Mouse (Mus musculus) liver, embryonic 13.5 days (tissue): Measurements from ENCODE around the gene Trpv4. TPM values are rescaled to one million over a fixed set of nuclear protein-coding genes. Genes with fewer than 3 reads are reported as not detected.
A peak's percentile ranks its signal among the peaks of the same experiment; 100 is the strongest.

Experiments used
- ATAC-seq: fragments of 200-750 bp; cut with Nextera tagmentation; 2 replicates; pipeline ENCODE4 v1.8.0; 2017; ENCODE audit warnings: low read depth, mild to moderate bottlenecking, moderate number of reproducible peaks, moderate library complexity
- DNase-seq: peaks from one replicate; pipeline ENCODE4 v3.0.0; 2022
- H3K27ac ChIP-seq: fragments of 300-500 bp; sonication (generic); 2 replicates; pipeline ENCODE4 v1.5.1; 2015; ENCODE audit warnings: moderate library complexity, mild to moderate bottlenecking, inconsistent platforms
- H3K27me3 ChIP-seq: fragments of 300-500 bp; sonication (generic); 2 replicates; pipeline ENCODE4 v1.6.1; 2015; ENCODE audit warnings: mild to moderate bottlenecking, inconsistent platforms
- H3K36me3 ChIP-seq: fragments of 300-500 bp; sonication (generic); 2 replicates; pipeline ENCODE4 v1.6.1; 2015; ENCODE audit warnings: mild to moderate bottlenecking, inconsistent platforms
- H3K4me1 ChIP-seq: fragments of 300-500 bp; sonication (generic); replicated peaks from 2 replicates; pipeline ENCODE4 v1.6.1; 2015; ENCODE audit warnings: inconsistent platforms
- H3K4me2 ChIP-seq: fragments of 300-500 bp; sonication (generic); 2 replicates; pipeline ENCODE4 v1.6.1; 2015; ENCODE audit warnings: inconsistent platforms, mild to moderate bottlenecking, moderate library complexity
- H3K4me3 ChIP-seq: fragments of 300-500 bp; sonication (generic); replicated peaks from 2 replicates; pipeline ENCODE4 v1.5.1; 2015; ENCODE audit warnings: mild to moderate bottlenecking, inconsistent platforms
- H3K9ac ChIP-seq: fragments of 300-500 bp; sonication (generic); 2 replicates; pipeline ENCODE4 v1.6.1; 2015; ENCODE audit warnings: mild to moderate bottlenecking, inconsistent platforms
- H3K9me3 ChIP-seq: fragments of 300-500 bp; sonication (generic); replicated peaks from 2 replicates; pipeline ENCODE4 v1.6.1; 2016; ENCODE audit warnings: inconsistent platforms
- WGBS: fragments of 180-500 bp; shearing (Covaris S2); methylation state at CpG from one replicate; pipeline ENCODE4 v1.1.7; 2015; ENCODE audit not compliant: insufficient replicate concordance; 5-methylcytosine and 5-hydroxymethylcytosine counted together
- polyA plus RNA-seq: library from polyadenylated mRNA; unstranded; fragments of >200 nt; fragmentation: Nextera tagmentation; extraction: Ambion mirVana; gene quantifications from 2 replicates; pipeline ENCODE4 v1.2.1, GENCODE M21; 2015

Trpv4 gene
- polyA plus RNA-seq, 1 experiment from 2014 or later = 0.17 TPM

DNA sequence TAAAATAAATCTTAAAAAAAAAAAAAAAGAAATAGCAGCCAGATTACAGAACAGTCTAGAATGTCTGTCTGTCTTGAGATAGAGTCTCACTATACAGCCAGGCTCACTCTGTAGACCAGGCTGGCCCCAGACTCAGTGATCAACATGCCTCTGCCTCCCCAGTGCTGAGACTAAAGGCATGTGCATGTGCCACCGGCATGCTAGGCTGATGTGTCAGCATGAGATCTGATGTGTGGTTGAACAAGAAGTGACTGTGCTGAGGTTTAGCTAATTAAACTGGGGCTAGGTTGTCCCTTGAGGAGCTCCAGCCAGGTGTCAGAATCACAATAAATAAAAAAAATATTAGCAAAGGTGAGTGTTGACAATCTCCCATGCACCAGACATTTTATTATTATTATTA, 8.4 kb upstream of the Trpv4 start:
- no peaks in the 10 kb centered on the region for H3K9me3 ChIP-seq
- WGBS = 55% methylated on average over 1 of the region's 1 CpGs
- DNase-seq (no peak), ATAC-seq (no peak)
- H3K4me1 ChIP-seq = peaks cover 13% of the 10 kb centered on the region
- peaks cover 5% of the 10 kb centered on the region; the same call in 1 of the 2 replicates for H3K36me3 ChIP-seq
- H3K9ac ChIP-seq = no peak overlapping the region
- H3K4me2 ChIP-seq = peak overlapping the region; percentile 69; the same call in 1 of the 2 replicates
- no peaks in the 10 kb centered on the region; the same call in 1 of the 2 replicates for H3K27me3 ChIP-seq
- H3K4me3 ChIP-seq = no peak overlapping the region
- no peak overlapping the region for H3K27ac ChIP-seq

DNA sequence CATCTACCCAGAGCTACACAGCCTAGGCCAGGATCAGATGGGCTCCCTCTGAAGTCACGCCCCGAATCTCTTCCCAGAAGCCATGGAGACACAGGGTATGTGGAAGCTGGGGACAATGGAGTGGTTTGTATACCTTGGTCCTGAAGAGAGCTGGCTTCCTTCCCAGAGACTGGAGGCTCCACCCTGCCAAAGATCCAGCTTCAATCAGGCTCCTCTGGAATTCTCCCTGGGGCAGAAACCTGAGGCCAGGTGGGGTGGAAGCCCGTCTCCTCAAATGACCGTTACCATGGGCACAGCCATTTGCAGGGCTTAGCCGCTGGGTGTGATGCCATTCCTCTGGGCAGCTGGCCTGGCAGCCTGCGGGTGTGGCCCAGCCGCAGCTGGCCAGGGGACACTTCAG, 6.5 kb upstream of the Trpv4 start:
- Histone ChIP-seq H3K4me3 (no peak overlapping the region), H3K4me1 (peaks cover 13% of the 10 kb centered on the region), H3K36me3 (no peaks in the 10 kb centered on the region), H3K27me3 (peaks cover 10% of the 10 kb centered on the region), H3K27ac (no peak overlapping the region), H3K9me3 (no peaks in the 10 kb centered on the region), H3K4me2 (no peak overlapping the region), H3K9ac (no peak overlapping the region)
- no peak for ATAC-seq
- no peak for DNase-seq
- WGBS = 71% methylated on average over 7 of the region's 7 CpGs

DNA sequence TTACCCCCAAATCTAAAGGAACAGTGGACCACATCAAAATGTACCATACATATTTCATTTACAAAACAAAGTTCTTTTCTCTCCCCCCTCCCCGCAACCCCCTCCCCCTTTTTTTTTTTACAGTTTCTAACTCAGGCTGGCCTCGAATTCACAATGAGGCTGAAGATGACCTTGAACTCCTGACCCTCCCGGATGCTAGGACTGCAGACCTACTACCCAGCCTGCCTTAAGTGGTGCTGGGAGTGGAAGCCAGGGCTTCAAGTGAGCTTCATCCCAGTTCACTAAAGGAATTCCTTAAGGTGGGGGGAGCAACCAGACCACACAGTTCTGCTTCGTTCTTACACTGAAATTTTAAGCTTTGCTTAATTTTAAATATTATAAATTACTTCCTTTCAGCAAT, 5.9 kb upstream of the Trpv4 start:
- Histone ChIP-seq H3K4me2 (no peak overlapping the region), H3K9ac (no peak overlapping the region), H3K27ac (no peak overlapping the region), H3K36me3 (no peaks in the 10 kb centered on the region), H3K9me3 (no peaks in the 10 kb centered on the region), H3K4me1 (peaks cover 13% of the 10 kb centered on the region), H3K27me3 (peaks cover 16% of the 10 kb centered on the region), H3K4me3 (no peak overlapping the region)
- no peak for DNase-seq
- WGBS = 60% methylated on average over 4 of the region's 4 CpGs
- ATAC-seq = no peak

DNA sequence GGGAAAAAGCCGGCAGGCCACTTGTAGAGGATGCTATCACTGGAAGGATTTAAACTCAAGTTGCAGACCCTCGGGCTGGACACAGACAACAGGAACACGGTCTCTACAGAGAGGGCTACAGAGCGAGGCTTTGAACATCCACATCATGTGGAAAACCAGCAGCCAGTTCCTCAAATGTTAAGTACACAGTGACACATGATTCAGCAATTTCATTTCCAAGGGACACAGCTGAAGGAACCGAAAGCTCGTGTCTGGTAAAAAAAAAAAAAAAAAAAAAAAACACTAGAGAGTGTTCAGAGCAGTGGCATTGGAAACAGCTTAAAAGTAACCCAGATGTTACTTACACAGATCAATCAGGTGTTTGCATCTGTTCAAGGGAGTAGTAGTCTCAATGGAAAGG, 2.8 kb upstream of the Trpv4 start:
- H3K9ac ChIP-seq = no peak overlapping the region
- no peaks in the 10 kb centered on the region for H3K9me3 ChIP-seq
- H3K27me3 ChIP-seq = peaks cover 47% of the 10 kb centered on the region
- no peak overlapping the region for H3K4me3 ChIP-seq
- no peak overlapping the region for H3K27ac ChIP-seq
- no peaks in the 10 kb centered on the region for H3K36me3 ChIP-seq
- H3K4me1 ChIP-seq = peaks cover 8% of the 10 kb centered on the region; the same call in 1 of the 2 replicates
- WGBS = 21% methylated on average over 6 of the region's 6 CpGs
- H3K4me2 ChIP-seq = no peak overlapping the region
- ATAC-seq (no peak), DNase-seq (no peak)

DNA sequence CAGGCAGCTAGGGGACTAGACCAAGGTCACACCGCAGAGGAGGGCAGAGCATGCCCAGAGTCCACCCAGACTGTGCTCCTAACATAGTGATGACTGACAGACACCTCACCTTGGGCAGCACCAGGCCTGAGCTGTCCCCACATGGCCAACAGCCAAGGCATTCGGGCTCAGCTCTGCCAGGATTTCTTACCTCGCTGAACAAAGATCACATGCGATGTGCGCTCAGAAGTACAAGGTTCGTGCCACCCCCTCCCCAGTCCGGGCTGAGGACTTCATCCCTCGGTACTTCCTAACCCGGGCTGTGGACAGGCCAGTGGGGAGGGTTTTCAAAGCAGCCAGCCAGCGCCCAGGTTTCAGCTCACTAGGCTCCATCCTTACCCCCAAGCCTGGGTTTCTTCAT, 795 bp downstream of the Trpv4 start:
- DNase-seq = no peak
- no peak overlapping the region for H3K4me3 ChIP-seq

DNA sequence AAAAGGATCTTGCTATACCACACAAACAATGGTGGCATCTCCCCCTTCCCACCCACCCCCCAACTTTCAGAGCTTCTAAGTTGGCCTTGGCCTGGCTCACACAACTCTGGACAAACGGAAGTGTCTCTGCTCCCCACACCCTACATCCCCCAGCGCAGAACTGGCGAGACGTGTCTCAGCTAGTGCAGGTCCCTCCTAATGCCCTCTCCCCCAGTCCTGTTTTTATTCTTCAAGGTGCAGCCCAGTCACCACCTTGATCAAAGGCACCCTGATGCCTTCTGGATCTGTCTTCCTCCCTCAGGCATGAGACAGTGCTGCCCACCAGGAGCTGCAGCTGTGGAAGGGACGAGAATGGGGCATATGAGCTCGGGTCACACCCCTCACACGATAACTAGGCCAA, 1.9 kb downstream of the Trpv4 start:
- H3K9ac ChIP-seq = no peak overlapping the region
- peaks cover 71% of the 10 kb centered on the region for H3K27me3 ChIP-seq
- DNase-seq (no peak), ATAC-seq (no peak)
- 69% methylated on average over 7 of the region's 7 CpGs for WGBS
- H3K4me3 ChIP-seq = no peak overlapping the region
- no peak overlapping the region for H3K4me2 ChIP-seq
- no peaks in the 10 kb centered on the region for H3K36me3 ChIP-seq
- H3K4me1 ChIP-seq = peaks cover 8% of the 10 kb centered on the region
- no peaks in the 10 kb centered on the region for H3K9me3 ChIP-seq
- no peak overlapping the region for H3K27ac ChIP-seq

More for the DNA sequence above, 795 bp downstream of the Trpv4 start:
- peak overlapping the region; percentile 64; the same call in 1 of the 2 replicates for H3K4me2 ChIP-seq
- 38% methylated on average over 10 of the region's 10 CpGs for WGBS
- H3K36me3 ChIP-seq = no peaks in the 10 kb centered on the region
- H3K9me3 ChIP-seq = no peaks in the 10 kb centered on the region
- no peak overlapping the region for H3K27ac ChIP-seq
- peaks cover 8% of the 10 kb centered on the region; the same call in 1 of the 2 replicates for H3K4me1 ChIP-seq
- H3K9ac ChIP-seq = no peak overlapping the region
- H3K27me3 ChIP-seq = peaks cover 66% of the 10 kb centered on the region
- ATAC-seq = no peak

DNA sequence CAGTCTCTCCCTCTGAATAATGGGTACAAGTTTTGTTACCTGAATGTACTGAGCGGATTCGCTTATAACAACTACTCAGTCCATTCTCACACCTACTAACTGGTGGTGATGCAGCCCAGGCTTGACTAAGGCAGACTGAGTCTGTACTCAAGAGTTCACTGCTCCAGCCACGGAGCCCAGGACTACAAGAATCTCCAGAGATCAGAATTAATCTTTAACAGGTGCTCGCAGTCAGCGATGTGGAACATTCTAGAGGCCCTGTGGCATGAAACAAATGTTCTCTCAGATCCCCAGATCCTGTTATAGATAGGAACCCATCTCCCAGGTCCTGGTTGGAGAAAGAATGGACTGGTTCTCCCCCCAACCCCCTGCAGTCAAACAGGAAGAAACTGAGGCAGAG, 2.5 kb downstream of the Trpv4 start:
- peaks cover 70% of the 10 kb centered on the region for H3K27me3 ChIP-seq

DNA sequence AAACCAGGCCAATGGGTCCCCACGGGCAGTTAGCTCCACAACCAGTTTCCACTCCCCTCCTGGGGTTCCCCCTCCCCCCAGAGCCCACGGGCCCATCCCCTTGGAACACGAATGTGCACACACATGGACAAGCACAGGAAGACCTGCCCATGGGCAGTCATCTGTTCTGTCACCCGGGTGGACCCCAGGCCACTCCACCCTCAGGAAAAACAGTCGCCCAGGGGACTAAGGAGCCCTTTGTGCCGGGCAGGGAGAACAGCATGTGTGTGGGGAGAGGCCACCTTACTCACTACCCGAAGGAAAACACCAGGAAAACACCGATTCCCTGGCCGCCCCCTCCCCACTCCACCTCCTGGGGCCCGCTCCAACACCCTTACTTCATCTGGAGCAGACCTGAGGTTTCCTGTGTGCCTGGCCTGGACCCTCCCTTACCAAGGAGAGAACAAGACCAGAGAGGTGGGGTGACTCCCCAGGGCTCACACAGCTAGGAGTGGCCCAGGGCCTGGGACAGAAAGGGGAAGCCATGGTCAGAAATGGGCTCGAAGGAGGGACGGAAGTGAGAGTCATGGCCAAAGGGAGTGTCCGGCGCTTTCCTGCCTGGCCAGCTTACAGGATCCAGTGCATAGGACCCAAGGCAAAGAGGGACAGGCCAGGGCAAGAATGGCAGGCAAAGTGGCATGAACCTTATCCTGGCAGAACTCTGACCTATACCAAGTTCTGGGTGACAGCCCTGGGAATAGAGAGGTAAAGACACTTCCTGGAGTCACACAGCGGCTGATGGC, 4.4 kb downstream of the Trpv4 start:
- no peak for ATAC-seq
- peaks cover 52% of the 10 kb centered on the region for H3K27me3 ChIP-seq

More for the DNA sequence above, 2.5 kb downstream of the Trpv4 start:
- ATAC-seq (no peak), DNase-seq (no peak)
- H3K4me3 ChIP-seq = no peak overlapping the region
- no peak overlapping the region for H3K4me2 ChIP-seq
- peaks cover 14% of the 10 kb centered on the region for H3K4me1 ChIP-seq
- H3K36me3 ChIP-seq = no peaks in the 10 kb centered on the region
- H3K27ac ChIP-seq = no peak overlapping the region
- no peak overlapping the region for H3K9ac ChIP-seq
- WGBS = 74% methylated on average over 5 of the region's 5 CpGs
- H3K9me3 ChIP-seq = no peaks in the 10 kb centered on the region

DNA sequence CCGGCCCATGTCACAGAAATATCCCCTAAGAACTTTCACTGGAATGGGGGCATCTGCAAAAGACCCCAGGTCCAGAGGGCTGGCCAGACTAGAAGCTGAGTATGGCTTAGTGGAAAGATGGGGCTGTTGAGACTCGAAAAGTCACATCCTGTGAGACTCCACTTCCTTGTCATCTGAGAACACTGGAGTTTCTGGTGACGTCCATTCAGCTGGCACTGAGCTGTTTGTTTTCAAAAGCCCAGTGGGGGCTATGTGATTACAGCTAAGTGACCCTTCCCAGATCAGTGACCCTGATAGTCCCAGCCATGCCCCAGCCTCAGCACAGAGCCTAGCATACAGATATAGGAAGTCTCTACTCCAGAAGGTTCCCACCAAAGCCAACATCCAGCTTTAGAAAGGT, 6.8 kb downstream of the Trpv4 start:
- 38% methylated on average over 3 of the region's 3 CpGs for WGBS
- H3K36me3 ChIP-seq = no peaks in the 10 kb centered on the region
- peaks cover 32% of the 10 kb centered on the region for H3K4me1 ChIP-seq
- peaks cover 28% of the 10 kb centered on the region for H3K27me3 ChIP-seq
- DNase-seq (no peak), ATAC-seq (no peak)
- no peak overlapping the region for H3K4me3 ChIP-seq
- no peaks in the 10 kb centered on the region for H3K9me3 ChIP-seq
- no peak overlapping the region for H3K9ac ChIP-seq
- no peak overlapping the region for H3K27ac ChIP-seq
- H3K4me2 ChIP-seq = no peak overlapping the region

More for the DNA sequence above, 4.4 kb downstream of the Trpv4 start:
- Histone ChIP-seq H3K9ac (no peak overlapping the region), H3K4me2 (no peak overlapping the region), H3K27ac (no peak overlapping the region), H3K9me3 (no peaks in the 10 kb centered on the region), H3K36me3 (no peaks in the 10 kb centered on the region), H3K4me3 (no peak overlapping the region), H3K4me1 (peaks cover 25% of the 10 kb centered on the region)
- 57% methylated on average over 14 of the region's 15 CpGs for WGBS
- no peak for DNase-seq

DNA sequence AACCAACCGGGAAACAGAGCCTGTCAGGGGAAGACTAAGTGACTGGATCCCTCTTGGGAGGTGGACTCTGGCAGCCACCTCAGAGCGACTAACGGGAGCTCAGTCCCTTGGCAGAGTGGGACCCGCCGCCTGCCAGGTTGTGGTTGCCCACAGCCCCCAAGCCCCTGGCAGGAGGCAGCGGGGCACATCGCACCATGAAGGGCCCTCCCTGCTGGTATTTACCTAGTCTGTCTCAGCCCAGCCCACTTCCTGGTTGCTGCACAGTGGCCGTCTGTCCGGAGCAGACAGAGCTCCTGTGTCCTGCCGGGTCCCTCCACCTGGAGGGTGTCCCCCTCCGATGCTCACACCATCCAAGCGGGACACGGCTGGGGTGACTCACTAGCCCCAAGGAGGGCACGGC, 7.2 kb downstream of the Trpv4 start:
- H3K27me3 ChIP-seq = peaks cover 23% of the 10 kb centered on the region
- WGBS = 43% methylated on average over 14 of the region's 14 CpGs

DNA sequence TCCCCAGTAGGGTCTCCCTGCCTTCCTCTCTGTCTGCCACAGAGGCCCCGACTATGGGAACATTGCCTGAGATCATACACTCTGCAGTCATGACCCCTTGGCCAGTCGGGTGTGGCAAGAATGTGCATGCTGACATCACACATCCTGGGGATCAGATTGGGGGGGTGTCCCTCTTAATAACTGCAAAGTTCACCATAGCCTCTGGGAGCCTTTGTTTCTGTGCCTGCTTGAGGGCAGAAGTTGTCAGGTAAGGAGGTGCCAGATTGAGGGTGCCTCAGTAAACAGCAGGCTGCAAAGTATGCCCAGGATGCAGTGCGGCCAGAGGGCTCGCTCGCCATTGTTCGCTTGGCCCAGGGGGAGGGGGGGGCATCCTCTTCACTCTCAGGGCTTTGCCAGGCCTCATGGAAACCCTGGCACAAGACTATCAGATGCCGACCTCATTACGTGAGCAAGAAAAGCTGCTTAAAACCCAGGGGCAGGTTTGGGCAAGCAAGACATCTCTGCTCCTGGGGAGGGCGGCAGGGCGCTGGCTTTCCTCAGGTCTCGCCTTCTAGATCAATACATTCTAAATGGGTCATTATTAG, 9.4 kb downstream of the Trpv4 start:
- DNase-seq (no peak), ATAC-seq (no peak)
- Histone ChIP-seq H3K36me3 (no peaks in the 10 kb centered on the region), H3K27me3 (0 out of 2 replicates have a peak, but pooled peaks cover 4% of the 10 kb centered on the region), H3K4me2 (no peak overlapping the region), H3K27ac (no peak overlapping the region), H3K9ac (no peak overlapping the region), H3K9me3 (no peaks in the 10 kb centered on the region), H3K4me3 (no peak overlapping the region), H3K4me1 (peaks cover 42% of the 10 kb centered on the region)
- 74% methylated on average over 11 of the region's 11 CpGs for WGBS

More for the DNA sequence above, 7.2 kb downstream of the Trpv4 start:
- H3K4me3 ChIP-seq = no peak overlapping the region
- H3K36me3 ChIP-seq = no peaks in the 10 kb centered on the region
- peaks cover 32% of the 10 kb centered on the region for H3K4me1 ChIP-seq
- no peak overlapping the region for H3K27ac ChIP-seq
- DNase-seq = no peak
- H3K9me3 ChIP-seq = no peaks in the 10 kb centered on the region
- no peak overlapping the region for H3K9ac ChIP-seq
- H3K4me2 ChIP-seq = no peak overlapping the region
- no peak for ATAC-seq
